Mouse (Mus musculus): ENCODE measurements around the gene Pigo. TPM values are rescaled to one million over a fixed set of nuclear protein-coding genes. Genes with fewer than 3 reads are reported as not detected.
"Not testable (repeated sequence)": the region's sequence is repeated elsewhere in the genome, so short reads cannot be mapped to it uniquely, and the experiment has no call there.

The Pigo gene
- total and polyA plus RNA-seq, 2 experiments from 2014 or later = 22.1 to 27.7 TPM

DNA sequence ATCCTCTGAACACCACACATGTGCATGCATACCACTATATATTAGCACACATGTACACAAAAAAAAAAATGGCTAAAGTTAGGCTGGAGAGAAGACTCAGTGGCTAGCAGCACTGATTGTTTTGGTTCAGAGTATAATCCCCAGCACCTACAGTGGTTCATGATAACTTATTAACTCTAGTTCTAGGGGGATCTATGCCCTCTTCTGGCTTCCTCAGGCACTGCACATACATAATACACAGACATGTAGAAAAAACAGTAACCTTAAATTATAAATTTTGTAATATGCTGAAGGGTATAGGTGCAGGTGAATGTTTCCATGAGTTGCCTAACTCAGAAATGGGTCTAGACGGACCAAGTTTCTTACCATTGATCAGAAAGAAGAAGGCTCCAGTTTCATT, 37.3 kb downstream of the Pigo start:
- no peaks in the 10 kb centered on the region for H3K9me3 ChIP-seq (ENCODE audit: low read length)
- H3K4me3 ChIP-seq (ENCODE audit: low read length) = no peak overlapping the region
- DNase-seq (ENCODE audit: low spot score) (no peak), ATAC-seq (no peak)
- 87% methylated on average over 1 of the region's 1 CpGs for WGBS
- H3K27me3 ChIP-seq (ENCODE audit: insufficient read depth, low read length) = no peaks in the 10 kb centered on the region
- no peak overlapping the region for H3K9ac ChIP-seq (replicated peaks; ENCODE audit: low read length)
- H3K27ac ChIP-seq = no peak overlapping the region
- H3K36me3 ChIP-seq (ENCODE audit: insufficient read depth, low read length) = peaks cover 88% of the 10 kb centered on the region
- no peaks in the 10 kb centered on the region for H3K4me1 ChIP-seq (ENCODE audit: insufficient read depth, low read length)
- peak; percentile 13; the same call in 1 of the 2 replicates for TF ChIP-seq CTCF (IDR thresholded peaks at IDR 0.05; ENCODE audit: low read depth)
- no peak overlapping the region for H3K4me2 ChIP-seq (ENCODE audit: low read depth, low read length)

DNA sequence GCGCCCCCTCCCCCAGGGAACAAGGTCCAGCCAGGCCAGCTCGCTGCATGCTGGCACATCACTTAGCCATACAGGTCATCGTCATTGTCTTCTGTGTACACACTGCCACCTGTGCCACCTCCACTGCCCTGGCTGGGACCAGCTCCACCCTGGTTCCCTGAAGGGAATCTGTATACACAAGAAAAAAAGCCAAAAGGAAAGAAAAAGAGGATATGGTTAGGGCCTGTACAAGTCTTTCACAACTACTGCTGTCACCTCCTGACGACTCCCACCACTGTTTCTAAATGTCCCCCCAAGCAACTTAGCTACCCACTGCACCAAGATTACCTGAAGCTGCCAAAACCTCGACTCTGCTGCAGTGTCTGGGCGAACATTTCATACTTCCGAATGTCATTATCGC, 45.2 kb downstream of the Pigo start:
- not testable (repeated sequence) for ATAC-seq; H3K9me3 ChIP-seq (ENCODE audit: low read length); H3K27ac ChIP-seq; H3K9ac ChIP-seq (replicated peaks; ENCODE audit: low read length); H3K4me2 ChIP-seq (ENCODE audit: low read depth, low read length); H3K27me3 ChIP-seq (ENCODE audit: insufficient read depth, low read length); H3K4me1 ChIP-seq (ENCODE audit: insufficient read depth, low read length); DNase-seq (ENCODE audit: low spot score); H3K4me3 ChIP-seq (ENCODE audit: low read length)
- 89% methylated on average over 7 of the region's 8 CpGs for WGBS
- peaks cover 43% of the 10 kb centered on the region; the same call in 1 of the 2 replicates for H3K36me3 ChIP-seq (ENCODE audit: insufficient read depth, low read length)

DNA sequence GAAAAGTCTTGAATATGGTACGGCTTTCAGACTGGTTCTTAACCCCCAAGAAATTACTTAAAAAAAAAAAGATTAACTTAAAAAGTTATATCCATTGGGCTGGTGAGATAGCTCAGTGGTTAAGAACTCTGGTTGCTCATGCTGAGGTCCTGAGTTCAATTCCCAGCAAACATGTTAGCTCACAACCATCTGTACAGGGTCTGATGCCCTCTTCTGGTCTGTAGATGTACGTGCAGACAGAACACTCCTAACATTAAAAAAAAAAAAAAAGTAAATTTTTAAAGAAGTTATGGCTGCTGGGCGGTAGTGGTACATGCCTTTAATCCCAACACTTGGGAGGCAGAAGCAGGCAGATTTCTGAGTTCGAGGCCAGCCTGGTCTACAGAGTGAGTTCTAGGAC, 47.6 kb downstream of the Pigo start:
- DNase-seq (ENCODE audit: low spot score) (no peak), ATAC-seq (no peak)
- H3K27ac ChIP-seq = no peak overlapping the region
- no peak overlapping the region for H3K4me3 ChIP-seq (ENCODE audit: low read length)
- H3K4me2 ChIP-seq (ENCODE audit: low read depth, low read length) = no peak overlapping the region
- peak; percentile 36 for TF ChIP-seq CTCF (IDR thresholded peaks at IDR 0.05; ENCODE audit: low read depth)
- peaks cover 22% of the 10 kb centered on the region; the same call in 1 of the 2 replicates for H3K36me3 ChIP-seq (ENCODE audit: insufficient read depth, low read length)
- 91% methylated on average over 4 of the region's 4 CpGs for WGBS
- H3K9me3 ChIP-seq (ENCODE audit: low read length) = no peaks in the 10 kb centered on the region
- no peaks in the 10 kb centered on the region for H3K27me3 ChIP-seq (ENCODE audit: insufficient read depth, low read length)
- no peak overlapping the region for H3K9ac ChIP-seq (replicated peaks; ENCODE audit: low read length)
- no peaks in the 10 kb centered on the region for H3K4me1 ChIP-seq (ENCODE audit: insufficient read depth, low read length)

DNA sequence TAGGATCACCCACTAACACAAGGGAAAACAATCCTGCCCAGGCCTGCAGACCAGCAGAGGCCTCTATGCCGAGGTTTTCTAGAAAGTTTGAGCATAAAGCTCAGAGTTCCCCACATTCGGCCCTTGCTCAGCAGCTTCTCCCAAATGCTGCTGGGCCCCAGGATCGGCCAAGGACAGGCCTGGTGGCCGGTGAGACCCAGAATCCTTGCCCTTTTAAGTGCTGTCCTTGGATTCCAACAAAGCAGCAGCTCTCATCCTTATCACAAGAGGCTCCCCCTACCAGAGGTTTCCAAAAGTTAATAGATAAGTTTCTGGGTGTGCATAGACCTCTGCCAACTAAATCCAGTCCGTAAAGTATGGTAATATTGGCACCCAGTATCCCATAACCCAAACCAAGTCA, 51.8 kb downstream of the Pigo start:
- WGBS = 82% methylated on average over 5 of the region's 5 CpGs
- Histone ChIP-seq H3K27ac (no peak overlapping the region), H3K4me1 (ENCODE audit: insufficient read depth, low read length) (no peaks in the 10 kb centered on the region), H3K27me3 (ENCODE audit: insufficient read depth, low read length) (no peaks in the 10 kb centered on the region), H3K4me2 (ENCODE audit: low read depth, low read length) (no peak overlapping the region), H3K36me3 (ENCODE audit: insufficient read depth, low read length) (0 out of 2 replicates have a peak, but pooled peaks cover 4% of the 10 kb centered on the region), H3K4me3 (ENCODE audit: low read length) (no peak overlapping the region), H3K9me3 (ENCODE audit: low read length) (no peaks in the 10 kb centered on the region), H3K9ac (replicated peaks; ENCODE audit: low read length) (no peak overlapping the region)
- no peak for TF ChIP-seq CTCF (IDR thresholded peaks at IDR 0.05; ENCODE audit: low read depth)
- ATAC-seq = no peak
- DNase-seq (ENCODE audit: low spot score) = no peak

DNA sequence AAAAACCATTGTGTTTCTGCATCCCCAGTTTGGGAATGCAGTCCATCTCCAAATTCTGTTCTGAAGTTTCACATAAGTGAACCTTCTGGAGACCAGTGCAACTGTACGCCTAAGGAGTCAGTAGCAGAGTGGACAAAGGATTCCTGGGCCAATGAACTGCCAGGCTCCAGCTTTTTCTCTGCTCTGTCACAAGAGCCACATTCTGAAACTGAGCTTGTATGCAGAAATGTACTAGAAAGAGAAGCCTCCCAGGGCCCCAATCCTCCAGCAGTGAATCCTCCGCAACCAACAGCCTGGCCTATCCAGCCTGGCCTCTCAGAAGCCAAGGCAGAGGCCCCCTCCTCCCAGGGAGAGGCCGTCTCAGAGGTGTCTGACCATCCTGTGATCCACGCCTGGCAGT, 52.7 kb downstream of the Pigo start:
- 72% methylated on average over 4 of the region's 4 CpGs for WGBS
- no peak for ATAC-seq

GRCm38 (mm10) chr4:42969304-42969703, 56.3 kb downstream of the Pigo start, which contains the start of gene 1700022I11Rik:
Gene 1700022I11Rik (plus strand): TSS chr4:42969604.
- no peak within 1 kb of the TSS for H3K4me3 ChIP-seq (ENCODE audit: low read length)
- H3K27ac ChIP-seq = no peak within 1 kb of the TSS
- no peaks in the 10 kb centered on the region for H3K9me3 ChIP-seq (ENCODE audit: low read length)
- H3K27me3 ChIP-seq (ENCODE audit: insufficient read depth, low read length) = no peaks in the 10 kb centered on the region
- no peaks in the 10 kb centered on the region for H3K36me3 ChIP-seq (ENCODE audit: insufficient read depth, low read length)
- no peak for TF ChIP-seq CTCF (IDR thresholded peaks at IDR 0.05; ENCODE audit: low read depth)
- no peak for ATAC-seq
- no peak within 1 kb of the TSS for H3K4me2 ChIP-seq (ENCODE audit: low read depth, low read length)
- WGBS = 84% methylated on average over 4 of the region's 4 CpGs
- DNase-seq (ENCODE audit: low spot score) = no peak
- H3K4me1 ChIP-seq (ENCODE audit: insufficient read depth, low read length) = peaks cover 3% of the 10 kb centered on the region; the same call in 1 of the 2 replicates
- no peak within 1 kb of the TSS for H3K9ac ChIP-seq (replicated peaks; ENCODE audit: low read length)

More for the DNA sequence above, 52.7 kb downstream of the Pigo start:
- no peak for DNase-seq (ENCODE audit: low spot score)
- no peak overlapping the region for H3K27ac ChIP-seq
- no peaks in the 10 kb centered on the region for H3K9me3 ChIP-seq (ENCODE audit: low read length)
- H3K4me2 ChIP-seq (ENCODE audit: low read depth, low read length) = no peak overlapping the region
- no peaks in the 10 kb centered on the region for H3K36me3 ChIP-seq (ENCODE audit: insufficient read depth, low read length)
- H3K4me1 ChIP-seq (ENCODE audit: insufficient read depth, low read length) = no peaks in the 10 kb centered on the region
- H3K27me3 ChIP-seq (ENCODE audit: insufficient read depth, low read length) = no peaks in the 10 kb centered on the region
- TF ChIP-seq CTCF (IDR thresholded peaks at IDR 0.05; ENCODE audit: low read depth) = no peak
- no peak overlapping the region for H3K4me3 ChIP-seq (ENCODE audit: low read length)
- no peak overlapping the region for H3K9ac ChIP-seq (replicated peaks; ENCODE audit: low read length)

Other genes with a start within 250 kb of the Pigo start
- gene Fam205a1, start 171.9 kb downstream of the Pigo start, total RNA-seq (2014; rRNA removed) = 0.07 TPM in 1 of 2 replicates, not detected in the other
- 0.15 TPM in 1 of 2 replicates, not detected in the other for gene Fam205a1, start 171.9 kb downstream of the Pigo start, polyA plus RNA-seq (2015; fragmentation: Nextera tagmentation; extraction: Ambion mirVana)
- 0.05 TPM in 1 of 2 replicates, not detected in the other for gene Gm12394, start 169.0 kb downstream of the Pigo start, total RNA-seq (2014; rRNA removed)
- gene Gm12394, start 169.0 kb downstream of the Pigo start, polyA plus RNA-seq (2015; fragmentation: Nextera tagmentation; extraction: Ambion mirVana) = 0.55 and 0.68 TPM in 2 replicates
- not detected in 2 replicates for gene Fam205c, start 151.6 kb downstream of the Pigo start, total RNA-seq (2014; rRNA removed)
- 4.7 TPM in 2 replicates for gene Fam205c, start 151.6 kb downstream of the Pigo start, polyA plus RNA-seq (2015; fragmentation: Nextera tagmentation; extraction: Ambion mirVana)
- 123 and 130 TPM in 2 replicates for gene Phf24, start 109.2 kb downstream of the Pigo start, total RNA-seq (2014; rRNA removed)
- gene Phf24, start 109.2 kb downstream of the Pigo start, polyA plus RNA-seq (2015; fragmentation: Nextera tagmentation; extraction: Ambion mirVana) = 33.9 and 38.6 TPM in 2 replicates
- 88.0 and 96.9 TPM in 2 replicates for gene Dnajb5, start 76.0 kb downstream of the Pigo start, total RNA-seq (2014; rRNA removed)
- 28.1 and 33.4 TPM in 2 replicates for gene Dnajb5, start 76.0 kb downstream of the Pigo start, polyA plus RNA-seq (2015; fragmentation: Nextera tagmentation; extraction: Ambion mirVana)
- gene 1700022I11Rik, start 56.2 kb downstream of the Pigo start, total RNA-seq (2014; rRNA removed) = not detected in 2 replicates
- gene 1700022I11Rik, start 56.2 kb downstream of the Pigo start, polyA plus RNA-seq (2015; fragmentation: Nextera tagmentation; extraction: Ambion mirVana) = 0.37 and 0.60 TPM in 2 replicates
- 187 and 191 TPM in 2 replicates for gene Vcp, start 25.3 kb downstream of the Pigo start, total RNA-seq (2014; rRNA removed)
- 445 and 455 TPM in 2 replicates for gene Vcp, start 25.3 kb downstream of the Pigo start, polyA plus RNA-seq (2015; fragmentation: Nextera tagmentation; extraction: Ambion mirVana)
- gene Fancg, start 15.3 kb downstream of the Pigo start, total RNA-seq (2014; rRNA removed) = 10.5 and 13.1 TPM in 2 replicates
- 14.2 and 14.5 TPM in 2 replicates for gene Fancg, start 15.3 kb downstream of the Pigo start, polyA plus RNA-seq (2015; fragmentation: Nextera tagmentation; extraction: Ambion mirVana)
- 86.2 and 118 TPM in 2 replicates for gene Stoml2, start 5.9 kb upstream of the Pigo start, total RNA-seq (2014; rRNA removed)
- 256 and 272 TPM in 2 replicates for gene Stoml2, start 5.9 kb upstream of the Pigo start, polyA plus RNA-seq (2015; fragmentation: Nextera tagmentation; extraction: Ambion mirVana)
- 36.0 and 54.9 TPM in 2 replicates for gene Fam214b, start 20.4 kb upstream of the Pigo start, total RNA-seq (2014; rRNA removed)
- 25.0 TPM in 2 replicates for gene Fam214b, start 20.4 kb upstream of the Pigo start, polyA plus RNA-seq (2015; fragmentation: Nextera tagmentation; extraction: Ambion mirVana)
- gene Unc13b, start 33.1 kb upstream of the Pigo start, total RNA-seq (2014; rRNA removed) = 40.4 and 41.8 TPM in 2 replicates
- 6.6 TPM in 2 replicates for gene Unc13b, start 33.1 kb upstream of the Pigo start, polyA plus RNA-seq (2015; fragmentation: Nextera tagmentation; extraction: Ambion mirVana)
- 0.32 and 2.4 TPM in 2 replicates for gene Atp8b5, start 241.3 kb upstream of the Pigo start, total RNA-seq (2014; rRNA removed)
- gene Atp8b5, start 241.3 kb upstream of the Pigo start, polyA plus RNA-seq (2015; fragmentation: Nextera tagmentation; extraction: Ambion mirVana) = 0.44 and 0.54 TPM in 2 replicates